Mouse (Mus musculus): Measurements from ENCODE around the gene Magea4. TPM values are rescaled to one million over a fixed set of nuclear protein-coding genes. Genes with fewer than 3 reads are reported as not detected.

Magea4 gene
- polyA plus RNA-seq (2012; rRNA removed) = not detected in 2 replicates
- polyA plus RNA-seq (2014; fragmentation: Nextera tagmentation; extraction: Ambion mirVana) = not detected in 2 replicates

DNA sequence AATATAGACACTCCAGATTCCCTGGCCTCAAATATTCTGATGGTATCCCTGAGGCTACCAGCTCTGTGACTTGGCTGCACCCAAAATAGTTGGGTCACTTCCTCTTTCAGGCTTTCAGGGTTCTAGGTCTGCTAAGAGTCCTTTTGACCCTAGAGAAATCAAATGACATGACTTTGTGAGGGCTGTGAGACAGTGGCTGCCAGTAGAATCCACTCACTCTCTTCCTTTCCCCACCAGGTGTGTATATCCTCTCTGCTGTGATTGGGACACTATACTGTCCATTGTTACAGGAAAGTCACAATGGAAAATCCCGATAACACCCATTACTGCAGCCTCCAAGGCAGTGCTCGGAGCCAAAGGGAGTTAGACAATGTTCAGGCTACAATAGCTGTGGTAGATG, at the start of gene Magea4:
Gene Magea4 (plus strand): TSS at position 301 of the 400 bp plus-strand sequence.
- Histone ChIP-seq H3K4me3 (replicated peaks; ENCODE audit: low read length) (no peak within 1 kb of the TSS), H3K27me3 (ENCODE audit: control insufficient read depth, insufficient read depth, low read length) (no peaks in the 10 kb centered on the region), H3K36me3 (ENCODE audit: control insufficient read depth, insufficient read depth, low read length) (no peaks in the 10 kb centered on the region), H3K4me1 (ENCODE audit: control insufficient read depth, insufficient read depth, low read length) (no peaks in the 10 kb centered on the region), H3K9me3 (ENCODE audit: control insufficient read depth, low read length) (no peaks in the 10 kb centered on the region), H3K4me2 (replicated peaks; ENCODE audit: low read depth, low read length, severe bottlenecking) (no peak within 1 kb of the TSS), H3K9ac (ENCODE audit: low read depth, low read length, severe bottlenecking) (no peak within 1 kb of the TSS), H3K27ac (replicated peaks; ENCODE audit: low read depth, low read length) (no peak within 1 kb of the TSS)
- WGBS = 74% methylated on average over 2 of the region's 2 CpGs
- no peak for DNase-seq (ENCODE audit: low spot score)
- TF ChIP-seq POLR2A (IDR thresholded peaks at IDR 0.05; ENCODE audit: borderline replicate concordance, extremely low read depth, insufficient read depth, insufficient read length) = no peak
- no peak for ATAC-seq (ENCODE audit: low FRiP score, low read depth)

DNA sequence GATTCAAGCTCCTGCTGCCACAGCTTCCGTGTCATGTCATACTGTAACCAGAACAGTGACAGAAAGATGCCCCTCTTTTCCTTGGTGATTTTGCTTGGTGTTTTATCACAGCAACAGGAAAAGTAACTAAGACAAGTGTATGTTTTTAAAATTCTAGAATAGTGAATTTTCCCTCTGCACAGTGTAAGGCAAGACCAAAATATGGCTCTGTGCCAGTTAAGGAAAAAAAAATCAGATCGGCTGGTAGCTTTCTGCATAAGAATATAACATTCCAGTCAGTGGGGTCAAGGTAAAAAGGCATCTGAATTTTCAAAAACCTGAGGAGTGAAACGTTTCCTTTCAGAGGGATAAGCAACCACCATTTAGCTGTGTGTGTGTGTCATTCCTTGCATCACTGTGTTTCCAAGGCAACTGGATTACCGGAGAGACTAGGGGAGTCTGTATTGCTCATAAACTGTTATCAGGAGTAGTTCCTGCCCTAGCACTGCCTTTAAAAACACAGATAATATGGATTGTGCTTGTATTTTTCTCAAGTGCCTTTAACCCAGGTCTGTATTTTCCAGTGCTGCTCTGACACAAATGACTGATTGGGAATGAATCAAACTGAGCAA, 18.8 kb upstream of the Magea4 start:
- H3K4me1 ChIP-seq (ENCODE audit: control insufficient read depth, insufficient read depth, low read length) = no peaks in the 10 kb centered on the region
- H3K9ac ChIP-seq (ENCODE audit: low read depth, low read length, severe bottlenecking) = no peak overlapping the region
- no peak for TF ChIP-seq POLR2A (IDR thresholded peaks at IDR 0.05; ENCODE audit: borderline replicate concordance, extremely low read depth, insufficient read depth, insufficient read length)
- DNase-seq (ENCODE audit: low spot score) (no peak), ATAC-seq (ENCODE audit: low FRiP score, low read depth) (no peak)
- H3K27ac ChIP-seq (replicated peaks; ENCODE audit: low read depth, low read length) = no peak overlapping the region
- no peaks in the 10 kb centered on the region for H3K27me3 ChIP-seq (ENCODE audit: control insufficient read depth, insufficient read depth, low read length)
- no peaks in the 10 kb centered on the region for H3K9me3 ChIP-seq (ENCODE audit: control insufficient read depth, low read length)
- H3K4me3 ChIP-seq (replicated peaks; ENCODE audit: low read length) = no peak overlapping the region
- WGBS = 51% methylated on average over 4 of the region's 4 CpGs
- no peak overlapping the region for H3K4me2 ChIP-seq (replicated peaks; ENCODE audit: low read depth, low read length, severe bottlenecking)
- no peaks in the 10 kb centered on the region for H3K36me3 ChIP-seq (ENCODE audit: control insufficient read depth, insufficient read depth, low read length)

DNA sequence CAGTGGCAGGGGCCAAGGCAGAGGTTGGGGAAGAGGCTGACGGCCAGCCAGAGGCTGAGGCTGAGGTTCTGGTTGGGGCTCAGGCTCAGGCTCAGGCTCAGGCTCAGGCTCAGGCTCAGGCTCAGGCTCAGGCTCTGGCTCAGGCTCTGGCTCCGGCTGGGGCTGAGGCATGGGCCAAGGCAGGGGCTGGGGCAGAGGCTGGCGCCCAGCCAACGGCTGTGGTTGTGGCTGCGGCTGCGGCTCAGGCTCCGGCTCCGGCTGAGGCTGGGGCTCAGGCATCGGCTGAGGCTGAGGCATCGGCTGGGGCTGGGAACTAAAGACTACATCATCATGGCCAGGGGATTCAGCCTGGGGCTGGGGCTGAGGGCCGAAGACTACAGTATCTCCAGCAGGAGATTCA, 48.8 kb downstream of the Magea4 start:
- no peak for TF ChIP-seq POLR2A (IDR thresholded peaks at IDR 0.05; ENCODE audit: borderline replicate concordance, extremely low read depth, insufficient read depth, insufficient read length)
- Histone ChIP-seq H3K36me3 (ENCODE audit: control insufficient read depth, insufficient read depth, low read length) (no peaks in the 10 kb centered on the region), H3K27ac (replicated peaks; ENCODE audit: low read depth, low read length) (no peak overlapping the region), H3K4me3 (replicated peaks; ENCODE audit: low read length) (no peak overlapping the region), H3K27me3 (ENCODE audit: control insufficient read depth, insufficient read depth, low read length) (no peaks in the 10 kb centered on the region), H3K9me3 (ENCODE audit: control insufficient read depth, low read length) (no peaks in the 10 kb centered on the region), H3K9ac (ENCODE audit: low read depth, low read length, severe bottlenecking) (no peak overlapping the region), H3K4me1 (ENCODE audit: control insufficient read depth, insufficient read depth, low read length) (no peaks in the 10 kb centered on the region), H3K4me2 (replicated peaks; ENCODE audit: low read depth, low read length, severe bottlenecking) (no peak overlapping the region)
- WGBS = 81% methylated on average over 10 of the region's 11 CpGs
- DNase-seq (ENCODE audit: low spot score) = no peak
- ATAC-seq (ENCODE audit: low FRiP score, low read depth) = no peak

MicroRNAs within 50 kb of the gene (microRNA counts, 519-probe panel; counts per million panel counts)
- 2,013 counts per million, percentile 26 among the panel's probes with 10 or more counts for microRNA mmu-miR-224
- not detected for microRNA mmu-miR-452

Small RNA genes within 50 kb of the gene (microRNA-seq; reads per million reads assigned to microRNA genes)
- gene Mir224 (572 reads per million, percentile 66 among the genes with 10 or more reads in this experiment), gene Mir452 (54.5 reads per million, percentile 38 among the genes with 10 or more reads in this experiment)

Other genes with a start within 250 kb of the Magea4 start
- 0.25 and 0.61 TPM in 2 replicates for gene Fate1, start 249.0 kb upstream of the Magea4 start, polyA plus RNA-seq (2012; rRNA removed)
- not detected in 2 replicates for gene Fate1, start 249.0 kb upstream of the Magea4 start, polyA plus RNA-seq (2014; fragmentation: Nextera tagmentation; extraction: Ambion mirVana)
- 0.49 and 0.51 TPM in 2 replicates for gene Cnga2, start 230.2 kb upstream of the Magea4 start, polyA plus RNA-seq (2012; rRNA removed)
- 0.30 TPM in 1 of 2 replicates, not detected in the other for gene Cnga2, start 230.2 kb upstream of the Magea4 start, polyA plus RNA-seq (2014; fragmentation: Nextera tagmentation; extraction: Ambion mirVana)
- 18.2 and 29.2 TPM in 2 replicates for gene Gabre, start 52.8 kb downstream of the Magea4 start, polyA plus RNA-seq (2012; rRNA removed)
- gene Gabre, start 52.8 kb downstream of the Magea4 start, polyA plus RNA-seq (2014; fragmentation: Nextera tagmentation; extraction: Ambion mirVana) = 3.9 and 4.6 TPM in 2 replicates
- gene Magea10, start 164.8 kb downstream of the Magea4 start, polyA plus RNA-seq (2012; rRNA removed) = not detected in 2 replicates
- 0.11 TPM in 1 of 2 replicates, not detected in the other for gene Magea10, start 164.8 kb downstream of the Magea4 start, polyA plus RNA-seq (2014; fragmentation: Nextera tagmentation; extraction: Ambion mirVana)